Mouse (Mus musculus): ENCODE data around the gene 1700016C15Rik.

Gene 1700016C15Rik

GRCm38 (mm10) chr1:177792835-177793234 is 63.2 kb downstream of the 1700016C15Rik start:
- in situ Hi-C loops (cut with MboI; ENCODE audit: unreplicated experiment in 2 of 2): loop anchor here in 1 of 2 experiments (10.0 to 25.0 kb wide), 5 partner anchors 348 to 1058 kb away; partner anchors contain the start of genes Cep170, Cox20, Desi2 and Sdccag8

GRCm38 (mm10) chr1:177794866-177795265 is 65.3 kb downstream of the 1700016C15Rik start:
- in situ Hi-C loops (cut with MboI; ENCODE audit: unreplicated experiment in 2 of 2): loop anchor here in 1 of 2 experiments (10.0 to 25.0 kb wide), 5 partner anchors 350 to 1060 kb away; partner anchors contain the start of genes Cep170, Cox20, Desi2 and Sdccag8

GRCm38 (mm10) chr1:177795421-177796192 is 66.0 kb downstream of the 1700016C15Rik start:
- in situ Hi-C loops (cut with MboI; ENCODE audit: unreplicated experiment in 2 of 2): loop anchor here in 1 of 2 experiments (10.0 to 25.0 kb wide), 5 partner anchors 351 to 1061 kb away; partner anchors contain the start of genes Cep170, Cox20, Desi2 and Sdccag8

- in situ Hi-C loops (cut with MboI; ENCODE audit: unreplicated experiment in 2 of 2): loop anchor here in 1 of 2 experiments (10.0 to 25.0 kb wide), 5 partner anchors 352 to 1062 kb away; partner anchors contain the start of genes Cep170, Cox20, Desi2 and Sdccag8
These were observed 66.8 kb downstream of the 1700016C15Rik start, which contains the start of gene Adss for GRCm38 (mm10) chr1:177796193-177796939. Gene Adss, minus strand, starts transcription at chr1:177796511.

GRCm38 (mm10) chr1:177797151-177797755 is 67.6 kb downstream of the 1700016C15Rik start:
- in situ Hi-C loops (cut with MboI; ENCODE audit: unreplicated experiment in 2 of 2): loop anchor here in 1 of 2 experiments (10.0 to 25.0 kb wide), 5 partner anchors 352 to 1062 kb away; partner anchors contain the start of genes Cep170, Cox20, Desi2 and Sdccag8
